Mouse (Mus musculus) macrophage (primary cell): Measurements from ENCODE around the gene Tmem232. TPM values are rescaled to one million over a fixed set of nuclear protein-coding genes. Genes with fewer than 3 reads are reported as not detected.
A peak's percentile ranks its signal among the peaks of the same experiment; 100 is the strongest.

Source experiments
- H3K27ac ChIP-seq: fragments of 350-480 bp; formaldehyde crosslinking; 2 replicates; pipeline ENCODE4 v1.9.0; 2021
- H3K36me3 ChIP-seq: fragments of 350-480 bp; formaldehyde crosslinking; 2 replicates; pipeline ENCODE4 v1.9.0; 2021; ENCODE audit errors: inconsistent target
- H3K4me3 ChIP-seq: fragments of 350-480 bp; formaldehyde crosslinking; 2 replicates; pipeline ENCODE4 v1.9.0; 2021; ENCODE audit errors: inconsistent target
- H3K79me2 ChIP-seq: fragments of 350-480 bp; formaldehyde crosslinking; 2 replicates; pipeline ENCODE4 v1.9.0; 2021; ENCODE audit errors: inconsistent target
- WGBS: methylation state at CpG from one replicate; pipeline ENCODE4 v1.1.7; 2026; ENCODE audit warnings: inconsistent platforms; ENCODE audit not compliant: missing documents; 5-methylcytosine and 5-hydroxymethylcytosine counted together
- polyA plus RNA-seq: library from polyadenylated mRNA; stranded (reverse); fragments of 250-400 nt; gene quantifications from 3 replicates; pipeline ENCODE4 v1.2.4, GENCODE M21; 2018; ENCODE audit warnings: inconsistent platforms
- total RNA-seq, 78 experiments: library from RNA; depleted of rRNA; stranded (reverse); fragments of 250-400 nt; gene quantifications; 1 replicate in 9 of 78; 2 replicates in 24 of 78; 3 replicates in 43 of 78; 4 replicates in 2 of 78; pipeline ENCODE4 v1.2.4; 2018; ENCODE audit warnings: inconsistent platforms in 56 of 78

The Tmem232 gene
- total RNA-seq (2018; cell fraction: chromatin; rRNA removed), result not detected
- total RNA-seq (2018; cell fraction: cytosol; rRNA removed), result not detected
- total RNA-seq (2018; cell fraction: nucleus; rRNA removed), result not detected
- polyA plus RNA-seq, result not detected in 3 replicates

DNA sequence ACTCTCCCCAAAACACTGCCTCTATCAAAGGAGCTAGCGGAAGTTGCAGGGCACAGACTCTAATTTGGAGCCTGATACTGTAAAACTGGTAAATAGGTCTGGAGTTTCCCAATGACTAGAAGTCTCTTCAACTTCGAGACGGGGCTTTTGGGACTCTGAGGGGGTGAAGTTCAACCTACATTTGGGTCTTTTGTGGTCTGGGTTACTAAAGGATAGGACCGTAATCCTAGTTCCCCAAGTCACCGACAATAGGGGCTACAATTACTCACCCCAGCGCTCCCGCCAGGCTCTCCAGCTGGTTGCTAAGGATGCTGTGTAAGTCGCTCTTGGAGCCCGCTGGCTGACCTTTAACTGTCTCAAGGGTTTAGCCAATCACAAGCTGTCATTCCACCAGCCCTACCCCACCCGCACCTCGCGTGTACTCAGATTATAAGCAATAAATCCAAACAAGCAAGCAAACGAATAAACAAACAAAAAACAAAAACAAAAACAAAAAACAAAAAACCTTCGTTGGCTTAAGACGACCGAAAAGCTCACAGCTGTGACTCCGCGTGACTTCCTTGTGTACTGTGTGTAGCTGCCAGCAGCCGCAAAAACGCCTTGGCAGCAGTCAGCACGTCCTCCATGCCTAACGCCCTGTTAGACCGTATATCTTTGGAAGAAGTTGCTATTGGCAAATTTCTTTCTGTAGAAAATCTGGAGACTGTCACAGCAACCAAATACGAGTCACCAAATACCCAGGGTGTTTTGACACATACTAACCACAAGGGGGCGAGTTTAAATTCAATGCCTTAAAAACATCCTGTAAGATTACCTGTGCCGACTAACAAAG is at the start of gene Tmem232:
Tmem232 (minus strand) TSS at position 342 of the 832 bp plus-strand sequence.
- Histone ChIP-seq H3K4me3 (peak within 1 kb of the TSS; percentile 15; the same call in 1 of the 2 replicates), H3K36me3 (no peaks in the 10 kb centered on the region), H3K27ac (no peak within 1 kb of the TSS), H3K79me2 (no peaks in the 10 kb centered on the region)
- 24% methylated on average over 25 of the region's 26 CpGs for WGBS

DNA sequence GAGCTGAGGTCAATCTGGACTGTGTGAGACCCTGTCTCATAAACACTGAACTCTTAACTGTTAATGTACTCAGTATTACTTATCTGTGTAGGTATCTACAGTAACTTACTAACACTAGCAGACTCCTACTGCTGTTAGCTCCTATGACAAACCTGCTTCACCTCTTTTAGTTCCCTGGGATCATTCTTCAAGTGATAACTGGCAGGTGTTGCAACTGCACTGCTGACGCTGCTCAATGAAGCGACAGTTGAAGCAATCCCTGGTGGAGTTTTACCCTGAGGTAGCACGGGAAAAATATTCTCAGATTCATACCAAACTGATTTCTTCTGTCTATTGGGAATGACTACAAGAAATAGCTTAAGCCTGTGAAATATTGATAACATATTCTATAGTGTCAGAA is 46.3 kb upstream of the Tmem232 start:
- 100% methylated on average over 2 of the region's 3 CpGs for WGBS
- Histone ChIP-seq H3K27ac (no peak overlapping the region), H3K36me3 (peaks cover 31% of the 10 kb centered on the region)

DNA sequence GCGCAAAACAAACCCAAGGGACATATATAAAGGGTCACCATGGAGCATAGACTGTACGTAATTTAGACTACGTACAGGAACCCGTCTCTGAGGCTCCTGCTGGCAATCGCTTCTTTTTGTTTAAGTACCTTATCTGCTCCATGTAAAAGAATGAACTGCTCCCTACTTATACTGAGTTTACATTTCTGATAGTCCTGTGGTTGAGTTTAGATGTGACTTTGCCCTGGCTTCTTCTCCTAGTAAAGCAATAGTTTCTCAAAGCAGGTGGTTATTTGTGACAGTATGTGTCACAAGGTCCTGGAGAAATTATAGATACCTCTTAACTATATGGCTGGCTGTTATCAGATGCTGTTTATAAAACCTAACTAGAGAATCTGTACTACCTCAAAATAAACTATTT is 40.9 kb upstream of the Tmem232 start:
- Histone ChIP-seq H3K27ac (no peak overlapping the region), H3K36me3 (peaks cover 33% of the 10 kb centered on the region; the same call in 1 of the 2 replicates), H3K4me3 (no peak overlapping the region), H3K79me2 (peaks cover 58% of the 10 kb centered on the region)
- 99% methylated on average over 5 of the region's 5 CpGs for WGBS

More for the DNA sequence above, 46.3 kb upstream of the Tmem232 start:
- H3K4me3 ChIP-seq, result no peak overlapping the region
- H3K79me2 ChIP-seq, result peaks cover 100% of the 10 kb centered on the region

DNA sequence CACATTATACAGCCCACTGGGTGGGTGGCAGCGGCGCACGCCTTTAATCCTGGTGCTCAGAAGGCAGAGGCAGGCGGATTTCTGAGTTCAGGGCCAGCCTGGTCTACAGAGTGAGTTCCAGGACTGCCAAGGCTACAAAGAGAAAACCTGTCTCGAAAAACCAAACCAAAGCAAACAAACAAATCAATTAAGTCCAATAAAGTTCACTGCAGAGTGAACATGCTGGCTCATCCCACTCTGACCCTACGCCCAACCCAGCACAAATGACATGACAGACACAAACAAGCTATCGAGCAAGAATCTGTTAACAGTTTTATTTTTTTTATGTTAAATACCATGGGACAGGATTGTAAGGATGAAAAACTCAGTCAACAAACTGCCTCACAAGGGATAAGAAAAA is 39.2 kb upstream of the Tmem232 start:
- WGBS, result 96% methylated on average over 6 of the region's 7 CpGs
- Histone ChIP-seq H3K36me3 (peaks cover 26% of the 10 kb centered on the region; the same call in 1 of the 2 replicates), H3K27ac (no peak overlapping the region), H3K4me3 (no peak overlapping the region), H3K79me2 (peaks cover 41% of the 10 kb centered on the region)

DNA sequence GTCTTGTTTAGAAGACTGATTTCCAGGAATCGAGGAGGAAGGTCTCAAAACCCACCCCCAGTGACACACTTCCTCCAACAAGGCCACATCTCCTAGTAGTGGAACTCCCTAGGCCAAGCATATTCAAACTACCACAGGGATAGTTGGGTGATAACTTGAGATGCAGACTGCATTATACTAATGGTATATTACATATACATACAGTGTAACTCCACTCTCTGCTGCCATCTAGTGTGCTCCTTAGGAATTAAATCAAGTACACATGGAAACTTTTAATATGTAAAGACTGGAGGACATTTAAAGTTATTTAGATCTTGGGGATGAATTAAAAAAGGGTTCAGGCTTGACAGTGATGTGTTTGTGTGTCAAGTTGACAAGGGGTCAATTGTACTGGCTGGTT is 34.8 kb upstream of the Tmem232 start:
- no peaks in the 10 kb centered on the region for H3K79me2 ChIP-seq
- 90% methylated on average over 1 of the region's 1 CpGs for WGBS
- H3K27ac ChIP-seq, result no peak overlapping the region
- peaks cover 17% of the 10 kb centered on the region; the same call in 1 of the 2 replicates for H3K36me3 ChIP-seq
- H3K4me3 ChIP-seq, result no peak overlapping the region

DNA sequence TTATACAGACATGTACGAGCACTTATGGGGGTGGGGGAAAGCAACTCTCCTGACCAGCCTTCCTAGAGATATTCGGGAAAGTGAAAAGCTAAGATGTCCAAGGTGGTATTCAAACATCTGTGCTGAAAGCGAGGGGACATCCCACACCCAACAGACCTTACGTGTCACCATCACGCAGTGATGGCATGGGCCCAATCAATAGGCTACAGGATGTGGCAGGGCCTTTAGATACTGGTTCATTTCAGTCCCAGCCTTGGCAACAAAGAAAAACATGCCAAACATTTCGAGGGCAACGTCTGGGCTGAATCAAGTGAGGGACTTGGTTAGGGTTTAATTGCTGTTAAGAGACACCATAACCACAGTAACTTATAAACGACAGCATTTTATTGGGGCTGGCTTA is 34.3 kb upstream of the Tmem232 start:
- 86% methylated on average over 8 of the region's 8 CpGs for WGBS
- Histone ChIP-seq H3K27ac (no peak overlapping the region), H3K36me3 (0 out of 2 replicates have a peak, but pooled peaks cover 12% of the 10 kb centered on the region), H3K79me2 (no peaks in the 10 kb centered on the region), H3K4me3 (no peak overlapping the region)

DNA sequence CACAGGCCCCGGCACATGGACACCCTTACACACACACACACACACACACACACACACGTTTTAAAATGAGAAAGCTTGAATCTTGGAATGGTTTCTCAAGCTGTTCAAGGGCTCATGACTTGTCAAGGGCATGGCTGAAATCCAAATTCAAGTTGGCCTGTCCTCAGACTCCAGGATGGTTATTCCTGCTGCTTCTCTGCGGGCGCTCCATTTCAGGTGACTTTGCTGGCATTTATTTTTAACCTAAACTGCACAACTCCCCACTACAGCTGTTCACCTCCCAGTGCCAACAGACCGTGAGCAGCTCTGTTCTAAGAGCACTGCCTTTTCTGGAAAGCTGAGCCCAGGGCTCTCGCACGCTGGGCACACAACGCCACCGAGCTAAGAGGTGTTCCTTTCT is 31.3 kb upstream of the Tmem232 start:
- Histone ChIP-seq H3K27ac (no peak overlapping the region), H3K79me2 (no peaks in the 10 kb centered on the region), H3K36me3 (no peaks in the 10 kb centered on the region), H3K4me3 (no peak overlapping the region)
- WGBS, result 95% methylated on average over 9 of the region's 9 CpGs

DNA sequence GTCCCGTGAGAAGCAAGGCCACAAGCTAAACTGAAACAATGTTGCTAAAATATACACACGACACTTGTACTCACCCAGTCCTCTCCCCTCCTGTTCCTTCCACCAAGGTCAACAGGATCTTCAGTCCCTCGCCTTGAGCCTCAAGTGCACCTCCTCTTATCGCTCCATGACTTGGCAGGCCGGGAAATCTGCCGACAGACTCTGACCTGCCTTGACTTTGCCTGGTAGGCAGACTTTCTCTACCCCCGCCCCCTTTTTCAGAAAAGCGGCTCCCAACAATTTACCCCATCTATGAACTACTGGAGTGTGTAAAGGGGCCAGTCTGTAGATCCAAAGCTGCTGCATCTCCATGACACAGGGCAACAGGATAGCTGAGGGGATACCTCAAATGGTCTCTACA is 30.9 kb upstream of the Tmem232 start:
- Histone ChIP-seq H3K79me2 (no peaks in the 10 kb centered on the region), H3K36me3 (no peaks in the 10 kb centered on the region), H3K4me3 (no peak overlapping the region), H3K27ac (no peak overlapping the region)
- 96% methylated on average over 8 of the region's 8 CpGs for WGBS

DNA sequence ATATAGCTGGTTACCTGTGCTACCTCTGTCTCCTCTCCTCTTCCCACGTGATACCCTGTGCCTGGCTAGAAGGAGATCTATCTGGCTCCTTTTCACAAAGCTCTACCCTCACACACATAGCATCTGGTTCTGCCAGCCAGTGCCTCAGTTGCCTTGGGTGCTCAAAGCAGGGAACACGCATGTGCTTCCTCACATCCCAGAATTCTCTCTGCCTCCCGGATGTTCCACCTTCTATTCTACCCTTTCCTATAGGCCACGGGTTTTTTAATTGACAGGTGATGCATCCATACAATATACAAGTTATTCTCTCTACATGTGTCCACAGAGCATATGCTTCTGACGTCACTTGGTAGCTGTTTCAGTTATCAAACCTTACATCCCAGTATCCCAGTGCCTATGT is 23.6 kb upstream of the Tmem232 start:
- Histone ChIP-seq H3K79me2 (no peaks in the 10 kb centered on the region), H3K4me3 (no peak overlapping the region)
- WGBS, result 75% methylated on average over 5 of the region's 5 CpGs

DNA sequence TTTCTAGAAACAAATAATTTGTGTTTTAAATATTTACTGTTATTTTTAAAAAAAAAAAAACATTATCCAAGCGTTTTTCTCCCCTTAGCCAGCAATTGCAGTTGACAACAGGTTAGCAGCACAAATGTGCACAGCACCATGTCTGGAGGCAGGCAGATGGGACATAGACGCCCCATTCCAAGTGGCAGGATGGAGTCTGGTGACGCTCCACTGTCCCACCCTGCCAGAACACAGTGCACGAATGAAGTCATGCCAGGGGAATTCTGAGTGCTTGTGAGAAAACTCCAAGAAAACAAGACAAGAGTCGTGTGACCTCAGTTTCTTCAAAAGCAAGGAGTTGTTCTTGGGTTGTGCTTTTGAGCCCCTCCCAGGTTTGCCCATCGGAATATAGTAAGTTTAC is 22.8 kb upstream of the Tmem232 start:
- no peak overlapping the region for H3K27ac ChIP-seq
- H3K4me3 ChIP-seq, result no peak overlapping the region
- 66% methylated on average over 6 of the region's 6 CpGs for WGBS
- no peaks in the 10 kb centered on the region for H3K36me3 ChIP-seq
- H3K79me2 ChIP-seq, result no peaks in the 10 kb centered on the region

More for the DNA sequence above, 23.6 kb upstream of the Tmem232 start:
- no peak overlapping the region for H3K27ac ChIP-seq
- H3K36me3 ChIP-seq, result no peaks in the 10 kb centered on the region

DNA sequence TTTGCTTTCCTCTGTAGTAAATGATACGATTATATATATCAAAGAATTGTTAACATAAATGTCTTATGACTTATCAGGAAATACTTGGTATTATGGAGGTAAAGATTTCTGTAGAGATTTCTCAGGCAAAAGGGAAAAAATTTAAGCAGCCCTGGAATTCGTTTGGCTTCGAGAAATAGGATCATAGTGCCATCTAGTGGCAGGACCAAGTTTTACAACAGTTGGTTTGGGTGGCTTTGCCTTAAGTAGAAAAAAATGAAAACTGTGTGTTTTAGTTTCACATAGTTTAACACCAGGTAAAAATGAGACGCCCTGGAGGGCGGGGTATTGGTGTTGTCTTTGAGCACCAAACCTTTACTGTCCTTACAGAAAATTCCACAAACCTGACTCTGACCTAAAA is 22.2 kb upstream of the Tmem232 start:
- H3K27ac ChIP-seq, result no peak overlapping the region
- WGBS, result 6% methylated on average over 5 of the region's 5 CpGs
- no peaks in the 10 kb centered on the region for H3K79me2 ChIP-seq
- no peaks in the 10 kb centered on the region for H3K36me3 ChIP-seq
- H3K4me3 ChIP-seq, result no peak overlapping the region

DNA sequence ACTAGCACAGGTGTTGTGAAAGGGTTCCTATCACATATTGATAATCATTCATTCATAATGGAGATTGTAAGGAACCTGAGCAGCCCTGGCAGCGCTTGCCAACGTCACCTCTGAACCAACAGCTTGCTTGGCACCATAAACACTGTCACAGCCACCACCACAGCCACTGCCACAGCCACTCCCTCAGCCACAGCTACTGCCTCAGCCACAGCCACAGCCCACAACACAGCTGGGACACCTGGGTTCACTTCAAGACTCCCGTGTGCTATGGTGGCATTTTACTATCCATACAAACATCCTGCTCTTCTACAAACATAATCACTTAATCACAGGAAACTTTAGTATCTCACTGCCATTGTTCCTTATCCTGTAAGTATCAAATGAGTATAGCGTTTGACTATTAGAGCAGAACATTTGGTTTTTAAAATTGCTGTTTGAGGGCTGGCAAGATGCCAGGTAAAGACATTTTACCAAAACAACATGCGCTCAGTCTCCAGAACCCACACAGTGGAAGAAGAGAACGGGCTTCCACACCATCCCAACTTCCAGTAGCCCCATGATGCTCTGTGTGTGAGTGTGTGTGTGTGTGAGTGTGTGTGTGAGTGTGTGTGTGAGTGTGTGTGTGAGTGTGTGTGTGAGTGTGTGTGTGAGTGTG is 20.9 kb upstream of the Tmem232 start:
- no peak overlapping the region for H3K27ac ChIP-seq
- 30% methylated on average over 5 of the region's 6 CpGs for WGBS
- no peak overlapping the region for H3K4me3 ChIP-seq
- no peaks in the 10 kb centered on the region for H3K36me3 ChIP-seq
- no peaks in the 10 kb centered on the region for H3K79me2 ChIP-seq

DNA sequence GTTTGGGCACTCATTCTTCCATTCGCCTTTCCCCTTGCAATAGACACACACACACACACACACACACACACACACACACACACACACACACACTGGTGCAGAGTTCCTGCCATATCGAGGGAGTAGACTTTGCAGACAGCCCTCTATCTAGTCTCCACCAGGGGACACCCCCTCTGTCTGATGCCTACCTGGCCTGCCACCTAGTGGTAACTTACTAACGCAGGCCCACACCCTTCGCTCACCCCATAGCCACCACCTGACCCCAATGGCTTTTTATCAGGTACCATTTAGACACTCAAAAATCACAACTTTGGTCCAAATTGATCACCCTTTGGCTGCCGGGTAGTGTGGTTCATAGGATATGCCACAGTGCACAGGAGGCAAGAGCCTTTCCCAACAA is 18.7 kb upstream of the Tmem232 start:
- Histone ChIP-seq H3K79me2 (no peaks in the 10 kb centered on the region), H3K27ac (no peak overlapping the region), H3K36me3 (no peaks in the 10 kb centered on the region), H3K4me3 (no peak overlapping the region)
- 45% methylated on average over 5 of the region's 5 CpGs for WGBS

DNA sequence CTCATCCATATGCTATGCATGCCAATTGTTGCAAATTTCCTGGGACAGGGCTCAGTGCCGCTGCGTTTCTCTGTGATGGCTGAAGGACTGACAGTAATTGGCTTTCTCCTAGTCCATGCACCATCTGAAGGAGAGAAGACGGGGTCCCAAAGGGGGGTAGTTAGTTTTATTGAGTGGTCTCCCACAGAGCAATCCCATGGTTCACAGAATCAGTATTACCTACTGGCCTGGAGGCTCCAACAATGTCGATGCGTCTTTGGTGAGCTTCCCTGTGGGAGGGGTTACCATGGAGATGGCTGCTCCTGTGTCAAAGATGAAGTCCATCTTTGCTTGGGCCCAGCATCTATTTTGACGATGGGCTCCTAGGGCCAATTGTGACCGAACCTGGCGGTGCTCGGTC is 18.2 kb upstream of the Tmem232 start:
- 66% methylated on average over 8 of the region's 9 CpGs for WGBS
- Histone ChIP-seq H3K27ac (no peak overlapping the region), H3K79me2 (no peaks in the 10 kb centered on the region), H3K4me3 (no peak overlapping the region), H3K36me3 (no peaks in the 10 kb centered on the region)

DNA sequence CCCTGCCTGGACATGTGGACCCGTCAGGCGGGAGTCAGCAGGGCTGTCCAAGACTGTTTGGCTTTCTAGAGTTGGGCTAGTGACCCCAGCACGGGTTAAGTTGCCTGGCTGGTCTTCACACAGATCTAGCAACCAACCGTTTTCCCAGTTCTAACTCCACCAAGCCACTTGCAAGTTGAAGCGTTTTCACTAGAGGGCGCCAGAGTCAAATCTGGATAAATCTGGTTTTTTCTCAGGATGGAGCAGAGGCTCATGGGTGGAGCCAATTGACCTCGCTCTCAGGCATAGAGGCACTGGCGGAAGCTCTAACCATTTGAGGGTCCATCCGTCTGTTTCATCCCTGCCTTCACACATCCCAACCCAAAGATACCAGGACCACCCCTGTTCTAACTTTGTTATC is 17.6 kb upstream of the Tmem232 start:
- no peaks in the 10 kb centered on the region for H3K36me3 ChIP-seq
- no peaks in the 10 kb centered on the region for H3K79me2 ChIP-seq
- WGBS, result 35% methylated on average over 9 of the region's 9 CpGs
- no peak overlapping the region for H3K27ac ChIP-seq
- no peak overlapping the region for H3K4me3 ChIP-seq
